8 mouse cellular contexts compared by ENCODE assay signal in the genomic region with DNA sequence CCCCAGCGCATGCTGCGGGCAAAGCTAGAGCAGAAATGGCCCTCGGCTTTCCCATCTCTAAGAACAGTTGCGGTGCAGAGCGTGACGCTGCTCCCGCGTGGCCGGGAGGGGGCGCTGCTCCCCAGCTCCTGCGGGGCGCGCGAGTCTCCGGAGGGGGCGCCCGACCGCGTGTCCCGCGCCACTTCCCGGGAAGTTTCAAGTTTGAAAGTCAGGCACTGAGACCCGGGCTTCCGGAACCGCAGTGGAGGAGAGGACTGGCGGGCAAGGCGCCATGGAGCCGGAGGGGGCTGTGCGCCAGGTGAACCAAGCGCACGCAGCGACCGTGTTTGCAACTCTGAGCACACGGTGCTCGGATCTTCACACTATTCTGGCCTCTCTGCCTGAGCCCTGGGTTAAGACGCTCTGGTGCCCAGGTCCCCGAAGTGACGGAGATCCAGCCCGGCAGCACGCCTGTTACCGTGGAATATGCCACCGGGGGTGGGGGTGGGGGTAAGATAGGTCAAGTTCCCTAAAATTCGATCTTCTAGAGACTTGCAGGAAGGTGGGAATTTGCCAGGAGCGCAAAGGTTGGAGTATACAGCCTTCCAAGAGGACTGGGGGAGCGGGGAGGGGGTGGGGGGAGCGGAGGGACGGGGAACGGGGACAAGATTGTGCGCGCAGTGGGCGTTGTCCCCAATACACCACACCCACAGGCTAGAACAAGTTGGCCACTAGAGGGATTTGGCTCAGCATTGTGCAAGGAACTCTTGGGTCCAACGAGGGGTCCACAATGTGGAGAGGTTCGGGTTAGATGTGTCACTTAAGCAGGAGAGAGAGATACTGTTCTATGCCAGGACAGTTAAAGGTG. TPM values are rescaled to one million over a fixed set of nuclear protein-coding genes. Genes with fewer than 3 reads are reported as not detected.
DNase-seq lines count a peak whose midpoint lies in the region; ATAC-seq and TF ChIP-seq lines count a peak whose summit lies in the region.

TSS of gene Pkn3 (plus strand) at position 183 of the 847 bp plus-strand sequence.

- H3K4me2 ChIP-seq in limb, embryonic 15.5 days, result peak within 1 kb of the TSS; percentile 97
- H3K4me2 ChIP-seq in midbrain, embryonic 16.5 days (ENCODE audit: low read length), result peak within 1 kb of the TSS; percentile 91

- H3K4me1 ChIP-seq in embryonic facial prominence, embryonic 10.5 days, result peaks cover 41% of the 10 kb centered on the region
- peaks cover 28% of the 10 kb centered on the region for H3K4me1 ChIP-seq in limb, embryonic 15.5 days
- H3K4me1 ChIP-seq in midbrain, embryonic 16.5 days (ENCODE audit: control insufficient read depth, insufficient read depth, low read length), result peaks cover 9% of the 10 kb centered on the region
- H3K4me1 ChIP-seq in spleen, adult 2 months (ENCODE audit: control insufficient read depth, insufficient read depth, insufficient read length), result no peaks in the 10 kb centered on the region

- H3K9me3 ChIP-seq in embryonic facial prominence, embryonic 10.5 days, result no peaks in the 10 kb centered on the region
- no peaks in the 10 kb centered on the region for H3K9me3 ChIP-seq in limb, embryonic 15.5 days
- H3K9me3 ChIP-seq in midbrain, embryonic 16.5 days (replicated peaks; ENCODE audit: control insufficient read depth, low read length, poor library complexity, severe bottlenecking), result no peaks in the 10 kb centered on the region

- peak; percentile 84 for DNase-seq in 3T3-L1 (ENCODE audit: low read depth, low spot score)
- DNase-seq in adrenal gland, postnatal 14 days, result peak; percentile 93
- DNase-seq in embryonic facial prominence, embryonic 10.5 days (ENCODE audit: low spot score), result peak; percentile 94
- peak; percentile 98 for DNase-seq in heart, adult 11 months
- DNase-seq in kidney, adult 11 months, result peak; percentile 74
- peak; percentile 59 to 74 for DNase-seq in spleen, adult 2 months (ENCODE audit: low read depth in 1 of 2, low spot score in 2 of 2)

- peaks cover 36% of the 10 kb centered on the region for H3K36me3 ChIP-seq in embryonic facial prominence, embryonic 10.5 days (replicated peaks)
- peaks cover 13% of the 10 kb centered on the region for H3K36me3 ChIP-seq in limb, embryonic 15.5 days
- H3K36me3 ChIP-seq in midbrain, embryonic 16.5 days (ENCODE audit: control insufficient read depth, insufficient read depth, low read length), result 0 out of 2 replicates have a peak, but pooled peaks cover 1% of the 10 kb centered on the region
- H3K36me3 ChIP-seq in spleen, adult 2 months (ENCODE audit: control insufficient read depth, insufficient read depth, low read length), result 0 out of 2 replicates have a peak, but pooled peaks cover 2% of the 10 kb centered on the region

- peak within 1 kb of the TSS; percentile 89 for H3K27ac ChIP-seq in embryonic facial prominence, embryonic 10.5 days (replicated peaks)
- H3K27ac ChIP-seq in limb, embryonic 15.5 days, result peak within 1 kb of the TSS; percentile 91
- H3K27ac ChIP-seq in midbrain, embryonic 16.5 days (ENCODE audit: low read length), result no peak within 1 kb of the TSS
- H3K27ac ChIP-seq in spleen, adult 2 months (ENCODE audit: insufficient read depth, low read length), result 0 out of 2 replicates have a peak within 1 kb of the TSS, but pooled peaks have one; percentile 16

- no peaks in the 10 kb centered on the region for H3K27me3 ChIP-seq in embryonic facial prominence, embryonic 10.5 days (replicated peaks; ENCODE audit: low read depth, poor library complexity, severe bottlenecking)
- no peaks in the 10 kb centered on the region for H3K27me3 ChIP-seq in limb, embryonic 15.5 days
- H3K27me3 ChIP-seq in midbrain, embryonic 16.5 days (ENCODE audit: control insufficient read depth, insufficient read depth, low read depth, low read length), result no peaks in the 10 kb centered on the region
- no peaks in the 10 kb centered on the region for H3K27me3 ChIP-seq in spleen, adult 2 months (ENCODE audit: control insufficient read depth, insufficient read depth, low read length)

- peak within 1 kb of the TSS; percentile 68 for H3K4me3 ChIP-seq in embryonic facial prominence, embryonic 10.5 days
- H3K4me3 ChIP-seq in limb, embryonic 15.5 days, result peak within 1 kb of the TSS; percentile 61
- H3K4me3 ChIP-seq in midbrain, embryonic 16.5 days (ENCODE audit: low read depth, low read length), result peak within 1 kb of the TSS; percentile 42
- peak within 1 kb of the TSS; percentile 75 for H3K4me3 ChIP-seq in spleen, adult 2 months (ENCODE audit: extremely low read depth, insufficient read depth, insufficient read length)

- 1% methylated on average over 53 of the region's 53 CpGs for WGBS in embryonic facial prominence, embryonic 10.5 days
- under 1% methylated on average over 53 of the region's 53 CpGs for WGBS in limb, embryonic 15.5 days
- under 1% methylated on average over 53 of the region's 53 CpGs for WGBS in midbrain, embryonic 16.5 days
- WGBS in spleen, adult 2 months, result under 1% methylated on average over 53 of the region's 53 CpGs

- TF ChIP-seq CTCF in spleen, adult 2 months (IDR thresholded peaks at IDR 0.05; ENCODE audit: extremely low read depth, insufficient read depth, insufficient read length, insufficient replicate concordance), result peak; percentile 100

- no peak for TF ChIP-seq POLR2A in spleen, adult 2 months (IDR thresholded peaks at IDR 0.05; ENCODE audit: low read depth, low read length)

- peak; percentile 64 for ATAC-seq in limb, embryonic 15.5 days (ENCODE audit: insufficient number of reproducible peaks, low FRiP score, low TSS enrichment, low read depth)
- peak; percentile 76 for ATAC-seq in midbrain, embryonic 16.5 days

- peak within 1 kb of the TSS; percentile 62 for H3K9ac ChIP-seq in limb, embryonic 15.5 days
- H3K9ac ChIP-seq in midbrain, embryonic 16.5 days (ENCODE audit: low read depth, low read length), result peak within 1 kb of the TSS; percentile 50

RNA-seq across cellular contexts. Expression of gene Pkn3, which starts in this region (rescaled TPM):
- total RNA-seq in adrenal gland, postnatal 14 days (2021), result 5.7 and 10.9 TPM in 2 replicates
- polyA plus RNA-seq in embryonic facial prominence, embryonic 10.5 days (2016; fragmentation: Nextera tagmentation; extraction: Ambion mirVana), result 12.7 and 13.9 TPM in 2 replicates
- polyA plus RNA-seq in limb, embryonic 15.5 days (2015; fragmentation: Nextera tagmentation; extraction: Ambion mirVana), result 8.6 and 10.4 TPM in 2 replicates
- 1.5 and 2.1 TPM in 2 replicates for polyA plus RNA-seq in midbrain, embryonic 16.5 days (2015; fragmentation: Nextera tagmentation; extraction: Ambion mirVana)
- 4.6 and 4.9 TPM in 2 replicates for polyA plus RNA-seq in spleen, adult 2 months (2012; rRNA removed)
